In the genomic region with DNA sequence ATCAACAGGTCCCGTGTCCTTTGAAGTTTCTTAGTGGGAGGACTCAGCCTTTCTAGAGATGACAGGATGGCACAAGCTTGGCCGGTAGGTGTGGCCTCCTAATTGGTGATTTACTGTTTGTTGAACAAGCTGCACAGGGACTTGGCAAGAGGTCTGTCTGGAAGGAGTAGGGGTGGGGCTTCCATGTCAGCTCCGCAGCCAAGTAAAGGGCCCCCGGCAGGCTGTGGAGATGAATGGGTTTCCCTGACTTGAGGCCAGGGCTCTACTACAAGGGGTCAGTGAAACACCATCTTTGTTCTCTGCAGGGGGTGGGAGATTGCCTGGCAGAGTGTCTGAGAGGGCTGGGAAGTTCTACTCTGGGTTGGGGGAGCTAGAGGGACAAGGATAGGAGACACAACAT, we compare ENCODE assay signal across 9 mouse cellular contexts.
DNase-seq lines count a peak whose midpoint lies in the region; ATAC-seq lines count a peak whose summit lies in the region.
"Had no signal": no experiment of that assay in that cellular context is flagged by ENCODE, and none has a peak within 500 bp of the region (broad histone marks: within the 10 kb centered on the region; RNA-seq: fewer than 3 reads in every experiment).

No protein-coding gene starts in this region.

- DNase-seq in left cerebral cortex, postnatal 4 days, result peak; percentile 69
- no peak for DNase-seq in left cerebral cortex, adult 11 months (ENCODE audit: low spot score)
- peak; percentile 62 for DNase-seq in embryo, embryonic 10.5 days (ENCODE audit: low spot score)
- peak; percentile 48 for DNase-seq in kidney, adult 9 months
- peak; percentile 57 for DNase-seq in neural tube, embryonic 10.5 days (ENCODE audit: extremely low spot score, low spot score)
- DNase-seq in gastrocnemius, postnatal 10 days, result no peak
- no peak for DNase-seq in spleen, adult 18-20 months

- intact Hi-C loops in left cerebral cortex, postnatal 4 days (cut with DNase I), result no loop called here

- no peak for ATAC-seq in cerebellum, adult (ENCODE audit: insufficient number of reproducible peaks, low FRiP score, low TSS enrichment)
- ATAC-seq: Patski had no signal

Comparison
In these comparisons a context has a peak if more than half of its experiments do, and no peak if none do; other contexts are left out.
1. DNase-seq: peak in left cerebral cortex, postnatal 4 days (single experiment), embryo, embryonic 10.5 days (single experiment), kidney, adult 9 months (single experiment) and neural tube, embryonic 10.5 days (single experiment); none in left cerebral cortex, adult 11 months (single experiment), gastrocnemius, postnatal 10 days (single experiment) and spleen, adult 18-20 months (0 of 2).